Mouse (Mus musculus): Measurements from ENCODE around the gene Arih2.
"Not testable (repeated sequence)": the region's sequence is repeated elsewhere in the genome, so short reads cannot be mapped to it uniquely, and the experiment has no call there.

The Arih2 gene

DNA sequence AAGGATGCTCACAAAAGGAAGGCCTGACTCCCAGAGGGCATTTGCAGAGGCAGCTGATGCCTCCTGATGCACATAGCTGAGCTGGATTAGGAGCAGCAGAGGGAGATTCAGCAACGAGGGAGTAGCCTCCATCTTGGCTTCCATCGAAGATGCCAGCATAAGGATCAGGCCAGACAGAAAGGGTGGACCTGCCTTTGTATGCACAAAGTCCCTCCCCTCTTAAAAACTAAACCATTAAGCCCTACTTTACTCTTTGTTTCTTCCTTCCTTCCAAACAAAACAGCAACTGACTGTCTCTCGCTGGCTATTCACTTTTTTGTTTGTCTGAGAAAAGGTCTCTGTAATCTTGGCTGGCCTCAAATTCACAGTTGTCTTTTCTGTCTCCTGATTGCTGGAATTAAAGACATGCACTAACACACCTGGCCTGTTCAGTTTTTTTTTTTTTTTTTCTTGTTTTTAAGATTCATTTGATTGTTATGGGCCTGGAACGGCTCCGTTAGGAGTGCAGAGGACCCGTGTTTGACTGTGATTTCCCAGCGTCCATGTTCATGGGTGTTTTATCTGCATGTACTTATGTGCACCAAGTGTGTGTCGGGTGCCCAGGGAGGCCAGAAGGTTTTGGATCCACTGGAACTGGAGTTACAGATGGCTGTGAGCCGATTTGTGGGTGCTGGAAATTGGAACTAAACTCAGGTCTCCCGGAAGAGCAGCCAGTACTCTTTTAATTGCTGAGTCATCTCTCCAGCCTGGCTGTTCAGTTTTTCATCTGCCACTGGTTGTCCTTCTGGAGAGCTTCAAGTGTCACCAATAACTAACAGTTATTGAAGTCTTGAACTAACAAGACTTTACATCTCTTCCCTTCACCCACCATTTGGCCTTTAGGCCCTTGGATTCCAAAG, 5.6 kb upstream of the Arih2 start:
- in situ Hi-C loops (cut with MboI, MseI), result loop anchor here in 1 of 2 experiments (5.0 kb wide), 1 partner anchor 397 kb away; no protein-coding TSS in a partner anchor

DNA sequence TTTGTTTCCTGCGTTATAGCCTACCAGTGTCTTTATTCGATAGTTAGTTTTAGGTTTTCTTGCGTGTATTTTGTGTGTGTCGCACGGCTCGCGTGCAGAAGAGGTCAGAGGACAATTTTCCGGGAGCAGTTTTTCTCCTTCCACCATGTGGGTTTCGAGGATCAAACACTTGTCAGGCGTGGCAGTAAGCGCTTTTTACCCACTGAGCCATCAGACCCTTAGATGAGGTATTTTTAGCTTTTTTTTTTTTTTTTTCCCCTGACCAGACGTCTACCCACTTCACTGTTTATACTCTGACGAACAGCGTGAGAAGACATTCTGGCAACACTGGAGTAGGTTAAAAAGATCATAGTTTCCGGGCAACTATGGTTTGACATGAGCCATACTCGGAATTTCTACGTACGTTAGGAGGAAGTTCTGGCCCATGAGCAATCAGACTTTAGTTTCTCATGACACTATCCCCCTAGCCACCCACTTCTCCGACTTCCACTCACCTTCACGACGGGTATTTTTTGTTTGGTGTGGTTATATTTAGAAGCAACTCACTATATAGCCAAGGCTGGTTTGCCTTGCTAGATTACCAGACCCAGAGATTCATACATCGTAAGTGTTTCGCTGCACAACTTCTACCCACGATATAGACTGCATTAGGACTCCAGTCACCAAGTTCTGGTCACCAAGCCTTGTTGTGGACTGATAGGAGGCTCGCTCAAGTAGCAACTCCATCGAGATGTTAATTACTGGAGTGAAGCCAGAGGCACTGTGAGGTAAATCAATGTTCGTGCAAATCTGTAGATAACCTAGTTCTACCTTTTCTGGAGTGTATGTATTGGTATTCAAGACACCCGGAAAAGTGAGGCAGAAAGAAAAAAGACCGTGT, 615 bp upstream of the Arih2 start:
- in situ Hi-C loops (cut with MboI, MseI), result loop anchor here in 1 of 2 experiments (5.0 kb wide), 1 partner anchor 402 kb away; no protein-coding TSS in a partner anchor

DNA sequence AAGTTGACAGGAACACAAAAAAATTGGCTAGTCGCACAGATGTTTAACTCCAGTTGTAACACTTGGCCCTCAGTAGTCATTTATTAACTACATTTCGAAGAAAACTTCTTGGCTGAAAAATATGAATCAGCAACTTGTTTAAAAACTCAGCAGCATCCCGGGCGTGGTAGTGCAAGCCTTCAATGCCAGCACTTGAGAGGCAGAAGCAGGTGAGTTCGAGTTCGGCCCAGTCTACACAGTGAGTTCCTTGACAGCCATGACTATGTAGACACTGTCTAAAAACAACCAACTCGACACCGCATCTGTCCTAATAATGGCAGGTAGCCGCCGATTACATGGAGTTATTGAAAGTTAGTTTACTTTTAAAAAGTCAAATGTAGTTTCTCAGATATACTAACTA, 1.0 kb downstream of the Arih2 start:
- in situ Hi-C loops (cut with MboI, MseI), result no loop called here

DNA sequence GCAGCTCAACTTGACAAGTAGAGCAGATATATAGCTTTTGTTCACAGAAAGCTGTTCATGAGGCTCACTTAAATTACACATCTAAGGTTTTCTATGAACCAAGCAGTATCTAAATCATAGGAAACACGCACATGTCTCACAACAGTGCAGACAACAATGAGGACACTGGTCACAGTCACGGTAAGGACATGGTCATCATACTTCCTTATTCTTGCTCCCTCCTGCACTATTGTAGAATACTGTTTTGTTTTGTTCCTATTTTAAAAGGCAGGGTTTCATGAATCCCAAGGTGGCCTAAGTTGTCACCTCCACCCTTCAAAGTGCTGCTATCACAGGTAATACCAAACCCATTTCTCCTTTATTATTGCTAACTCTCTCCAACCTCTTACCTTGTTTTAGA, 9.4 kb downstream of the Arih2 start:
- in situ Hi-C loops (cut with MboI, MseI), result no loop called here

DNA sequence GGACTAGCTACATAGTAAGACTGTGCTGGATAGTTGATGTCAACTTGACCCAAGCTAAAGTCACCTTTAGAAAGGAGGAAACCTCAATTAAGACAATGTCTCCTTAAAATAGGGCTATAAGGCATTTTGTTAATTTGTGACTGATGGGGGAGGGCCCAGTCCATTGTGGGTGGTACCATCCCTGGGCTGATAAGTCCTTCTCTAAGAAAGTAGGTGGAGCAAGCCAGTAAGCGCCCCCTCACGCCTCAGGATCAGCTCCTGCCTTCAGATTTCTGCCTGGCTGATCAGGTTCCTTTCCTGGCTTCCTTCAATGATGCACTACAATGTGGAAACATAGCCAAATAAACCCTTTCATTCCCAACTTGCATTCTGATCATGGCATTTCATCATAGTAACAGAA, 13.8 kb downstream of the Arih2 start:
- in situ Hi-C loops (cut with MboI, MseI), result no loop called here

DNA sequence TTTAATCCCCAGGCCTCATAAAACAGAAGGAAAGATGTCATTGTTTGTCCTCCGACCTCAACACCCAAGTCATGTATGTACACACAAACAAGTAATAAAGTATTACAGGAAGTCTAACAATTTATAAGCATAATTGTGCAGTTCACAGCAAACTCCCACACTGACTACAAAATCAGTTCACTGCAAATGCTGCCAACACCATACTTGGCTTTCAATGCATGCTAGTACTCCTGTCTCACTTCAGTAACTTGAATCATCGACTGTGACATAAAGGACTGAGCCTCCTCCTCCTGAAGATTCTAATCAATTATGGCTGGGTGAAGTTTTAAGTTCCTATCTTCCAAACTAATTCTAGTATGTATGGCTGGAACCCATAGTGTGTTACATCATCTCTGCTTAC, 15.3 kb downstream of the Arih2 start:
- in situ Hi-C loops (cut with MboI, MseI), result no loop called here

DNA sequence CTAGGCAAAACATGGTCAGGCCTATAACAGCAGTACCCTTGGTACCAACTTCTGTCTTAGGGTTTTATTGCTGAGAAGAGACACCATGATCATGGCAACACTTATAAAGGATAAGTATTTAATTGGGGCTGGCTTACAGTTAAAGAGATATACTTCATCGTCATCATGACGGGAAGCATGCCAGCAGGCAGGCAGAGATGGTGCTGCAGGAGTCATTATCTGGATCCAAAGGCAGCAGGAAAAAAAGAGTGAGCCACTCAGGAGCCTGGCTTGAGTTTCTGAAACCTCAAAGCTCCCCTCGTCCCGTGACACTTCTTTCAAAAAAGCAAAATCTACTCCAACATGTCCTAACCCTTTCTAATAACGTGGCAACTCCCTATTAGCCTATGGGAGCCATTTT, 16.8 kb downstream of the Arih2 start:
- in situ Hi-C loops (cut with MboI, MseI), result no loop called here

DNA sequence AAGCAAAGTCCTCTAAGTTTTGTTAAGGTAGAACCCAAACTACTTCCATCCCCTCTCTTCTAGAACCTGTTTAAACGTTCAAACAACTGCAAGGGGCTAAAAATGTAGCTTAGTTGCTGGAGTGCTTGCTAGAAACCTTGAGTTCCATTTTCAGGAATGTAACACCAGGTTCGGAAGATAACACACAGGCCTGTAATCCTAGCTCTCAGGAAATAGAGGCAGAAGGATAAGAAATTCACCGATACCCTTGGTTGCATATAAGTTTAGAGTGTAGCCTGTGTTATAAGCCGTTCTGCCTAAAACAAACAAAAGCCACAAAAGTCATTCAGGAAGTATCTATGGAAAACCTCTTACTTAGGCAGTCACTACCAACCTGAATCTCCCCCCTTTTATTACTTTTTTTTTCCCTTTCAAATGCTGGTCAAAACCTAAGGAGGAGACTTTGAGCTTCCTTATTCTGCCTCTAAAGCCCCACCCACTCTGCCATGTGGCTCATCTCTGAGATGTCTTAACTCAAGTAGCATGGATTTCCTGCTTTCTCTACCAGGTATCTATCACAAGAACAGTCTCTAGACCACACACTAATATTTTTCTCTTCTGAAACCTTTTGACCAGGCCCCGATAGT, 17.4 kb downstream of the Arih2 start:
- in situ Hi-C loops (cut with MboI, MseI), result no loop called here

DNA sequence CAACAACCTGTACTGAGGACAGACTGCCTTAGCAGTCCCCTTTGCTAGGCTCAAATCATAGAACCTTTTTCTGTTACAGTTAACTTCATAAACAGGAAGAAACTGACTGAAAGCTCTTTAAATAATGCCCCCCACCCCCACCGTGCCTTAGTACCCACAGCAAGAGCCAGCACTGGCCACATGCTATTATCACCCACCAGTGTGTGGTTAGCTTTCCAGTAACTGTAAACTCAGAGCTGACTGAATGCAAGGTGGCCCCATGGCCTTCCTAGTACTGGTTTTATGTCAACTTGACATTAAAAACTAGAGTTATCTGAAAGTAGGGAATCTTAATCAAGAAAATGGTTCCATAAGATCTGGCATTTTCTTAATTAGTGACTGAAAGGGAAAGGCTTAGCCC, 18.5 kb downstream of the Arih2 start:
- in situ Hi-C loops (cut with MboI, MseI), result no loop called here

DNA sequence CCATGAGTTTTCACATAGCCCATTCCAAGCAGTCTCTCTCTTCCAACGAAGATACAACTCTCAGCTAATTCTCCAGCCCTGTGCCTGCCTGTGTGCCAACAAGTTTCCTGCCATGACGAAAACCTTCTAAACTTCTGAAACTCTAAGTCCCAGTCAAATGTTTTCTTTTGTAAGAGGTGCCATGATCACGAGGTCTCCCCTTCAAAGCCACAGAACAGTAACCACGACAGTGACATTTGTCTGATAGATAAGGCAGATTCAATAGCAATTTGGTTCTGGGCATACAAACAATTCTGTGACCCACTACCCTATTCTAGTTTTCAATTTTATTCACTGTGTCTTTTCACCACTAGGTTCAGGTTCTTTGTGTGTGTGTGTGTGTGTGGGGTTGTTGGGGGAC, 21.0 kb downstream of the Arih2 start:
- in situ Hi-C loops (cut with MboI, MseI), result no loop called here

DNA sequence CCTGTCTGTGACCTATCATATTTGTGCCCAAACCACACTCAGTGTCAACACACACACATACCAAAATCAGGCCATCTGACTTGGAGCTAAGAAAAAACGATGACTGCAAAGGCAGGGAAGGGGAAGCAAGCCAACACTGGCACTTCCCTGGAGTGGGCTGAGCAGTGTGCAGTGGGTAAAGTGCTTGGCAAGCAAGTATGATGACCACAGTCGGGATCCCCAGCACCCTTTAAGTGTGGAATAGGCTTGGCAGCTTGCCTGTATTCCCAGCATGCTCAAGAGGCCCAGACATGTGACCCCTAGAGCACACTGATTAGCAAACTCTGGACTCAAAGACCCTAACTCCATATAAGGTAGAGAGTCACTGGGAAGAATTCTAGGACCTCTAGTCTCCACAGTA, 22.7 kb downstream of the Arih2 start:
- in situ Hi-C loops (cut with MboI, MseI), result no loop called here

DNA sequence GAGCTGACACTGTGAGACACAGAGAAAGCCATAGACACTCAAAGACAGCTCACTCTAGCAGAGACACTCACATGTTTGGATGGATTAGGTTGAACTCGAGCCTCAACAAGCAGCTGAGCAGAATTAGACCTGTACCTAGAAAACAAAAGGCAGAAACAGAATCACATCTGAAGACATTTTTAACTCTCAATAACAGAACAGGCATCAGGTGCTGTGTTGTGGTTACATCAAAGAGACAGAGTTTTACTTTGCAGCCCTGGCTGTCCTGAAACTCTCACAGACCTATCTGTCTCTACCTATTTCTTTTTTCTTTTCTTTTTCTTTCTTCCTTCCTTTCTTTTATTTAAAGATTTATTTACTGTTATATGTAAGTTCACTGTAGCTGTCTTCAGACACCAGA, 31.9 kb downstream of the Arih2 start:
- in situ Hi-C loops (cut with MboI, MseI), result no loop called here

DNA sequence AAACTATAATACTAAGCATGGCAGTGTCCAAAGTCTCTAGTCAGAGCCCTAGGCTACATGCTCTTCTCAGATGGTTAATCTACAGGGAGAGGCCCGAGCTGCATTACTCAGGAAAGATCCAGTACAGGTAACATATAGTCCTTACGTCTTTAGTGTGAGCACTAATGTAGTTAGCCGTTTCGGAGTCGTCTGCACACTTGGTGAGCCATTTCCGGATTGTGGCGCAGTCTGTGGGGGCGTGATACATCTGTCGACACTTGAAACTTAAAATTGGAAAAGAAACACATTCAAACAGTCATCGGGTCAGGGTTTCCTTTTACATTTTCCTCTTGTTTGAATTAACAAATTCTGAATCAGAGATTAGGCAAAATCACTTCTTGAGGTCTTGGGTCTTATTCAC, 37.7 kb downstream of the Arih2 start:
- in situ Hi-C loops (cut with MboI, MseI), result no loop called here

DNA sequence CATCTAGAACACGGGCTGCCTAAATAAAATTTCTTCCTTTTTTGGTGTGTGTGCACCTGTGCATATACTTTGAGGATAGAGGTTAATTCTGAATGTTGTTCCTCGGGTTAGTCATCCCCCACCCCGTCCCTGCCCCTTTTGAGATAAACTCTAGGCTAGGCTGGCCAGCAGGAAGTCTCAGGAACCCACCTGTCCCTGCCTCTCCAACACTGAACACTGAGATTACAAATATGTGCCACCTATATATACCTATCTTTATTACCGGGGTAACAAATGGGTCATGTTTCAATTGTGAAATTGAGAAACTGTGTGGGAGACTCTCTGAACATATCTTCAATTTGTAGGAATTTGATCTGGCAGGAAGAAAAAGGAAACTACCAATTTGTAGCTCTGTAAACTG, 40.3 kb downstream of the Arih2 start:
- in situ Hi-C loops (cut with MboI, MseI), result no loop called here

DNA sequence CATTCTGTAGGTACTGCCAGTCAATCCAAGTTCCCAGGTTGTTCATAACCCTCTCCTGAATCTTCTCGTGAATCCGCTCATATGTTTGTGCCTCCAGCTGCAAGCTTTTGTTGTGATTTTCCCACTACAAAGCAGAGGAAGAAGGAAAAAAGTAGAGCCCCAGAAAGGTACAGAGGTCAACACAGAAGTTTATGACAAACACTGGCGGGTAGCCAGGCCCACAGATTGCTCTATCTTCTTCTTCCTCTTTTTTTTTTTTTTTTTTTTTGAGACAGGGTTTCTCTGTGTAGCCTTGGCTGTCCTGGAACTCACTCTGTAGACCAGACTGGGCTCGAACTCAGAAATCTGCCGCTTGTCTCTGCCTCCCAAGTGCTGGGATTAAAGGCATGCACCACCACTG, 41.3 kb downstream of the Arih2 start:
- in situ Hi-C loops (cut with MboI, MseI), result not testable (repeated sequence)

DNA sequence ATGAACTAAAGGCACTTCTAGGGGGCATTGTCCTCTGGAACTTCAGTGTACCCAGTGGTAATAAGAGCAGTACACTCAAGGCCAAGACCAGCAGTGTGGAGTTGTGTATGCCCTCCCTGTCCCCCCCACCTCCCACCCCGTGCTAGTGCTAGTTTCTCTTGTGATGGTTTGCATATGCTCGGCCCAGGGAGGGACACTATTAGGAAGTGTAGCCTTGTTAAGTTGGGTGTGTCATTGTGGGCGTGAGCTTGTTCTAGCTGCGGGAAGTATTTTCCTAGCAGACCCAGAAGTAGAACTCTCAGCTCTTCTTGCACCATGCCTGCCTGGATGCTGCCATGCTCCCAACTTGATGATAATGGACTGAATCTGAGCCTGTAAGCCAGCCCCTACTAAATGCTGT, 47.2 kb downstream of the Arih2 start:
- in situ Hi-C loops (cut with MboI, MseI), result no loop called here

DNA sequence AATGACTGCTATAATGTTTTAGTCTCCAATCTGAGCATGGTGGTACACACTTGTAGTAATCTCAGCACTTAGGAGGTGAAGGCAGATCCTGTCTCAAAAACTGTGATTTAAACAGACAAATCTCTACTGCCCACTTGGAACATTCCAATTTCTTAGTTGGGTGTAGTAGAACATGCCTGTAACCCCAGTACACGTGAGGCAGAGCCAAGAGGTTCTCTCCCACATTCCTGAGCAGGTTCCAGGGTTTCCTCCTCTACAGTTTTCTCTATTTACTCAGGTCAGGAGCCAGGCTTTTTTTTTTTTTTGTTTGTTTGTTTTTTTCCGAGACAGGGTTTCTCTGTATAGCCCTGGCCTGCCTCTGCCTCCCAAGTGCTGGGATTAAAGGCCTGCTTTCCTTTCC, 49.2 kb downstream of the Arih2 start:
- in situ Hi-C loops (cut with MboI, MseI), result no loop called here

DNA sequence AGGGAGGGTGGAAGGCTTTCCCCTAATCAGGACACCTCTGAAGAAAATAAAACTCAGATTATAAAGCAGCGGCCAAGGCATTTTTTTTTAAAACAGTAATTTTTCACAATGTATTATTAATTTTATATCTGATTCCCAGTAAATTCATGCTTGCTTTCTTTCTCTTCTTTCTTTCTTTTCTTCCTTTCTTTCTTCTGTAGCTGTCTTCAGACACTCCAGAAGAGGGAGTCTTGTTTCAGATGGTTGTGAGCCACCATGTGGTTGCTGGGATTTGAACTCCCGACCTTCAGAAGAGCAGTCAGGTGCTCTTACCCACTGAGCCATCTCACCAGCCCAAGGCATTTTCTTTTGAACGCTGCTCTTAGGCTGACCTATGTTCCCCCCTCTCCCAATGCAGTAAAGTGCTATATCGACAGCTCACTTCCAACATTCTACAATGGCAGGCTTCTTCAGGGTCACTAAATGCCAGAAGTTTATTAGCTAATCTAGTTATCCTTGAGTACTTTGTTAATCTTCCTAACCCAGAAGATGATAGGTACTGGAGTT, 50.1 kb downstream of the Arih2 start:
- in situ Hi-C loops (cut with MboI, MseI), result no loop called here

DNA sequence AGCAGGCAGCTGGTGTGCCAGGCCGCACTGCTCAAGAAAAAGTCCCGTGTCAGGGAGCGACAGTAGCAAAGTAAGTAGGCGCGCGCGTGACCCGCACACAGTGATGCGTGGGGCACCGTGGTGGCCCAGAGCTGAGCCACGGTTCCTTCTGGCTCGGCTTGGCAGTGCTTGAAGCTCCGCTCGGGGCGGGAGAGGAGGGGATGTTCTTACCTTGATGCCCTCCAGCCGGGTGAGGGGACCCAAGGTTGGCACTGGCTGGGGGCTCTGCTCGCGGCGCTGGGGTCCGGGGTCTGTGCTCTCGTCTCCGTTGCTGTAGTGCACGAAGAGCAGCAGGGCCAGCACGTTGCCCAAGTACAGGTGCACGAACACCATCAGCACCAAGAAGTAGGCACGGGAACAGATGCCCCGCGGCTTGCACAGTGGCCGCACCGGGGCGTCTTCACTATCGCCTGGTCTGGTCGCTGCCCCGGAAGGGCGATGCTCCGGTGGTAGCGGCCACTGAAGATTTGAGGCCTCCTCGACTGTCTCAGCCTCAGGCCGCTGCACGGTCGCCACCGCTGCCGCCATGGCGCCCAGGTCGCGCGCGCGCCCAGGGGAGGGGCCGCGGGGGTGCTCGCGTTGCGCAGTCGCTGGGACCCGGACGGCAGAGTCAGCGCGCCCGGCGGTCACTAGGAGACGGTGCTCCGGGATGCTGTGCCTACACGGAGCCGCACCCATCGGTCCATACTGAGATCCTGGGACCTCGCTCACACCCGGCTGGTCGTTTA, 52.0 kb downstream of the Arih2 start, which contains the start of gene P4htm:
Gene P4htm (minus strand): TSS at position 670 of the 767 bp plus-strand sequence.
- in situ Hi-C loops (cut with MboI, MseI), result no loop called here

DNA sequence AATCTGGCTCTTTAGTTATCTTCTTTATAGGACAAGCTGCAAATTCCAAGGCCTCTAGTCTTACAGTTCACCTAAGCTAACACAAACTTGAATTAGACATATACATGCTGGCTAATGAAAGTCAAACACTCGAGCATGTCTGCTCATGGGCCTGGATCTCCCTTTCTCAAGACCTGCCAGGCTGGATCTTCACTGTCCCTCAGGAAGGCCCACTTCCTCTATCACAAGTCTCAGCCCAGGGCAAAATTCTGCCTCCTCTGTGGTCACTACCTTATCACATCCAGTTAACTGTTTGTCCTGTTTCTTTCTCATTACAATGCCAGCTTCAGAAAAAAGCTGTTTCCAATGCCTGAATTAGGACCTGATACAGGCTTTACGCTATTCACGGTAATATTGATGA, 54.8 kb downstream of the Arih2 start:
- in situ Hi-C loops (cut with MboI, MseI), result no loop called here

DNA sequence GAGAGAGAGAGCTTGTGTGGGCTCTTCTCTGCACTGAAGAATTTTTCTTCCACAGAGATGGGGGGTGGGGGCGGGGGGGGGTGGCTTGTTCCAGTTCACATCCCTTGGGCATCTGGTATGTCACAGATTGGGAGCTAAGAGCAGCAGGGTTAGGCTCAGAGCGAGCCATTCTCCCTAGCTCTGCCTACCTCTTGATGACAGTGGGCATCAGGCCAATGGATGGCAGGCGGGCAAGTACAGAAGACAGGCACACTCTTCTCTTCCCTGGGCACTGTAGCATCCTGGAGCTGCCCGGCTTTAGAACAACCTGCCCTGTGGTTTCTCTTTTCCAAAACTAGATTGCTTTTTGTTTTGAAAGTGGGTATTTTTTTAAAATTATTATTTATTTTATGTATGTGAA, 57.7 kb downstream of the Arih2 start:
- in situ Hi-C loops (cut with MboI, MseI), result no loop called here

Data from T-helper 17 cell (primary cell).